Mouse (Mus musculus): ENCODE results near the gene Igf1r.

- TF ChIP-seq CTCF (IDR thresholded peaks at IDR 0.05) = no peak
- no peak for TF ChIP-seq POLR2A (IDR thresholded peaks at IDR 0.05; ENCODE audit: insufficient read depth, low read depth, low read length)
Observed at GRCm38 (mm10) chr7:68080122-68080845, 127.7 kb downstream of the Igf1r start.
